Mouse (Mus musculus): ENCODE measurements around the gene Vsir. TPM values are rescaled to one million over a fixed set of nuclear protein-coding genes. Genes with fewer than 3 reads are reported as not detected.
A peak's percentile ranks its signal among the peaks of the same experiment; 100 is the strongest.

The Vsir gene
- polyA plus RNA-seq, 1 experiment from 2014 or later, result 1.7 TPM

DNA sequence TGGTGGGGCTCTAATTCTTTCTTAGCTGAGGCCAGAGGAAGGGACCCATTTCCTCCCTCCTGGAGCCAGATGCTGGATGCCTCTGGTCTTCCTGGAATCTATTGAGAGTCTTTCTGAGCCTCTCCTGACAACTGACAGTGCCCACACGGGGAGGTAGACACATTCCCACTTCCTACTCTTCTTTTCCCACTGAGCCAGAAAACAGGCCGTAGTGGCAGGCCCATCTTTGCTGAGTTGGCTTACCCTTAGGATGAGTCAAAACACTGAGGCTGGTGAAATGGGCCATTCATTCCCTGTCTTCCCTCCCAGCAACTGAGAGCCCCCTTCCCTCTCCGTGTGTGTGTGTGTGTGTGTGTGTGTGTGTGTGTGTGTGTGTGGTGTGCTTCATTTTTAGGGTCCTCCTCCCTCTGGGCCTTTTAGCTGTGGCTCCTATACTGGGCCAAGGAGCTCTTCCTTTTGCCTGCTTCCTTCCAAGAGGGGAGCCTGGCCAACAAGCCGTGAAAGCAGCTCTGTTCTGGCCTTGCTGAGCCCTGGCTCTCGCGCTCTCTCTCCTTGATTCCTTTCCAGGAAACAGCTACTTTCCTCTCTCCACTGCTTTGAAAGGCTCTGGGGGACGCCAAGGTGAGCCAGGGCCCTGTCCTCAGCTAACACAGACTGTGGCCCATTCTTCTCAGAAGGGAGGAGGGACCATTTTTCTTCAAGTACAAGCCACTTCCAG is 59.0 kb downstream of the Vsir start:
- 59% methylated on average over 7 of the region's 7 CpGs for WGBS
- Histone ChIP-seq H3K9me3 (ENCODE audit: control insufficient read depth, low read length) (no peaks in the 10 kb centered on the region), H3K36me3 (ENCODE audit: control insufficient read depth, insufficient read depth, low read length) (no peaks in the 10 kb centered on the region), H3K4me1 (ENCODE audit: control insufficient read depth, insufficient read depth, low read length) (no peaks in the 10 kb centered on the region), H3K27me3 (ENCODE audit: control insufficient read depth, insufficient read depth, low read length) (no peaks in the 10 kb centered on the region), H3K27ac (ENCODE audit: low read depth, low read length) (no peak overlapping the region), H3K9ac (ENCODE audit: low read length) (no peak overlapping the region), H3K4me3 (ENCODE audit: low read depth, low read length) (no peak overlapping the region), H3K4me2 (no peak overlapping the region)
- DNase-seq (ENCODE audit: low spot score, missing footprints) (no peak), ATAC-seq (ENCODE audit: low FRiP score) (no peak)

DNA sequence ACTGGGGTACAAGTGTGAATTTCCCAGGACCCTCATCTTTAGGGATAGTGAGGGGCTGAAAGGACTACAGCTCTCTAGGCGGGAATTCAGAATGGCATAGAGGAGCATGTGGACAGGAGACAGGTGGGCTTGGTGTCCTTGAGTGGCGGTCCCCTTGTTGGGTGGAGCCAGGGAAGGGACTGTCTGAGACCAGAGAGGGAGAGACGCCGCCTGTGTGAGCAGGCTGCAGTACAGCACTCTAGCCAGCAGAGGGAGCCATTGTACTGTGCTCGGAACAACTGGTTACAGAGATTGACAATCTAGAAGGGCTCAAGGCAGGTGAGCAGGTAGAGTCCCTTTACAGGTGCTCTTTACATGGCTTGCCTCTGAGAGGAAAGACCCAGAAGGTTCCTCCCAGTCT is 61.2 kb downstream of the Vsir start:
- Histone ChIP-seq H3K4me2 (no peak overlapping the region), H3K27me3 (ENCODE audit: control insufficient read depth, insufficient read depth, low read length) (no peaks in the 10 kb centered on the region), H3K4me3 (ENCODE audit: low read depth, low read length) (no peak overlapping the region), H3K9ac (ENCODE audit: low read length) (no peak overlapping the region), H3K27ac (ENCODE audit: low read depth, low read length) (no peak overlapping the region), H3K9me3 (ENCODE audit: control insufficient read depth, low read length) (no peaks in the 10 kb centered on the region), H3K36me3 (ENCODE audit: control insufficient read depth, insufficient read depth, low read length) (no peaks in the 10 kb centered on the region), H3K4me1 (ENCODE audit: control insufficient read depth, insufficient read depth, low read length) (no peaks in the 10 kb centered on the region)
- peak; percentile 96 for DNase-seq (ENCODE audit: low spot score, missing footprints)
- ATAC-seq (ENCODE audit: low FRiP score), result peak; percentile 71; the same call in 1 of the 2 replicates
- 7% methylated on average over 5 of the region's 5 CpGs for WGBS

GRCm38 (mm10) chr10:60411794-60412193 is 65.1 kb downstream of the Vsir start:
- H3K27ac ChIP-seq (ENCODE audit: low read depth, low read length), result no peak overlapping the region
- 26% methylated on average over 5 of the region's 5 CpGs for WGBS
- no peak overlapping the region for H3K9ac ChIP-seq (ENCODE audit: low read length)
- H3K4me2 ChIP-seq, result no peak overlapping the region
- H3K27me3 ChIP-seq (ENCODE audit: control insufficient read depth, insufficient read depth, low read length), result no peaks in the 10 kb centered on the region
- ATAC-seq (ENCODE audit: low FRiP score) (no peak), DNase-seq (ENCODE audit: low spot score, missing footprints) (peak; percentile 88)
- no peak overlapping the region for H3K4me3 ChIP-seq (ENCODE audit: low read depth, low read length)
- no peaks in the 10 kb centered on the region for H3K4me1 ChIP-seq (ENCODE audit: control insufficient read depth, insufficient read depth, low read length)
- H3K9me3 ChIP-seq (ENCODE audit: control insufficient read depth, low read length), result no peaks in the 10 kb centered on the region
- no peaks in the 10 kb centered on the region for H3K36me3 ChIP-seq (ENCODE audit: control insufficient read depth, insufficient read depth, low read length)

GRCm38 (mm10) chr10:60413756-60414155 is 67.1 kb downstream of the Vsir start:
- Histone ChIP-seq H3K36me3 (ENCODE audit: control insufficient read depth, insufficient read depth, low read length) (no peaks in the 10 kb centered on the region), H3K4me3 (ENCODE audit: low read depth, low read length) (no peak overlapping the region), H3K27me3 (ENCODE audit: control insufficient read depth, insufficient read depth, low read length) (no peaks in the 10 kb centered on the region), H3K9ac (ENCODE audit: low read length) (no peak overlapping the region), H3K4me2 (no peak overlapping the region), H3K4me1 (ENCODE audit: control insufficient read depth, insufficient read depth, low read length) (no peaks in the 10 kb centered on the region), H3K9me3 (ENCODE audit: control insufficient read depth, low read length) (no peaks in the 10 kb centered on the region), H3K27ac (ENCODE audit: low read depth, low read length) (no peak overlapping the region)
- DNase-seq (ENCODE audit: low spot score, missing footprints) (no peak), ATAC-seq (ENCODE audit: low FRiP score) (no peak)
- 92% methylated on average over 2 of the region's 2 CpGs for WGBS

GRCm38 (mm10) chr10:60417041-60417440 is 70.4 kb downstream of the Vsir start:
- Histone ChIP-seq H3K9ac (ENCODE audit: low read length) (no peak overlapping the region), H3K36me3 (ENCODE audit: control insufficient read depth, insufficient read depth, low read length) (no peaks in the 10 kb centered on the region), H3K9me3 (ENCODE audit: control insufficient read depth, low read length) (no peaks in the 10 kb centered on the region), H3K27me3 (ENCODE audit: control insufficient read depth, insufficient read depth, low read length) (no peaks in the 10 kb centered on the region), H3K4me3 (ENCODE audit: low read depth, low read length) (no peak overlapping the region), H3K4me2 (no peak overlapping the region), H3K4me1 (ENCODE audit: control insufficient read depth, insufficient read depth, low read length) (no peaks in the 10 kb centered on the region), H3K27ac (ENCODE audit: low read depth, low read length) (no peak overlapping the region)
- ATAC-seq (ENCODE audit: low FRiP score) (no peak), DNase-seq (ENCODE audit: low spot score, missing footprints) (no peak)
- 82% methylated on average over 2 of the region's 2 CpGs for WGBS

GRCm38 (mm10) chr10:60418137-60418536 is 71.5 kb downstream of the Vsir start:
- H3K27me3 ChIP-seq (ENCODE audit: control insufficient read depth, insufficient read depth, low read length), result no peaks in the 10 kb centered on the region
- H3K4me1 ChIP-seq (ENCODE audit: control insufficient read depth, insufficient read depth, low read length), result no peaks in the 10 kb centered on the region
- DNase-seq (ENCODE audit: low spot score, missing footprints) (peak; percentile 97), ATAC-seq (ENCODE audit: low FRiP score) (peak; percentile 59; the same call in 1 of the 2 replicates)
- no peaks in the 10 kb centered on the region for H3K9me3 ChIP-seq (ENCODE audit: control insufficient read depth, low read length)
- H3K9ac ChIP-seq (ENCODE audit: low read length), result no peak overlapping the region
- H3K36me3 ChIP-seq (ENCODE audit: control insufficient read depth, insufficient read depth, low read length), result no peaks in the 10 kb centered on the region
- H3K27ac ChIP-seq (ENCODE audit: low read depth, low read length), result no peak overlapping the region
- no peak overlapping the region for H3K4me3 ChIP-seq (ENCODE audit: low read depth, low read length)
- WGBS, result 18% methylated on average over 3 of the region's 3 CpGs
- H3K4me2 ChIP-seq, result no peak overlapping the region

GRCm38 (mm10) chr10:60419624-60420023 is 73.0 kb downstream of the Vsir start:
- Histone ChIP-seq H3K4me2 (no peak overlapping the region), H3K36me3 (ENCODE audit: control insufficient read depth, insufficient read depth, low read length) (no peaks in the 10 kb centered on the region)
- WGBS, result 28% methylated on average over 4 of the region's 4 CpGs

More at GRCm38 (mm10) chr10:60419624-60420023, 73.0 kb downstream of the Vsir start:
- Histone ChIP-seq H3K9ac (ENCODE audit: low read length) (no peak overlapping the region), H3K9me3 (ENCODE audit: control insufficient read depth, low read length) (no peaks in the 10 kb centered on the region), H3K4me1 (ENCODE audit: control insufficient read depth, insufficient read depth, low read length) (no peaks in the 10 kb centered on the region), H3K4me3 (ENCODE audit: low read depth, low read length) (no peak overlapping the region), H3K27me3 (ENCODE audit: control insufficient read depth, insufficient read depth, low read length) (no peaks in the 10 kb centered on the region), H3K27ac (ENCODE audit: low read depth, low read length) (no peak overlapping the region)
- ATAC-seq (ENCODE audit: low FRiP score), result no peak
- DNase-seq (ENCODE audit: low spot score, missing footprints), result no peak

Other genes with a start within 250 kb of the Vsir start
- gene Spock2, start 240.6 kb upstream of the Vsir start, polyA plus RNA-seq (2014; fragmentation: Nextera tagmentation; extraction: Ambion mirVana), result 11.2 and 12.2 TPM in 2 replicates
- gene Chst3, start 127.6 kb upstream of the Vsir start, polyA plus RNA-seq (2014; fragmentation: Nextera tagmentation; extraction: Ambion mirVana), result 0.97 and 1.2 TPM in 2 replicates
- gene Psap, start 69.2 kb upstream of the Vsir start, polyA plus RNA-seq (2014; fragmentation: Nextera tagmentation; extraction: Ambion mirVana), result 77.3 and 83.9 TPM in 2 replicates
- gene Gm17455, start 52.9 kb downstream of the Vsir start, polyA plus RNA-seq (2014; fragmentation: Nextera tagmentation; extraction: Ambion mirVana), result 3.0 and 3.7 TPM in 2 replicates